Mouse (Mus musculus): Measurements from ENCODE around the gene Farp1. TPM values are rescaled to one million over a fixed set of nuclear protein-coding genes. Genes with fewer than 3 reads are reported as not detected.
A peak's percentile ranks its signal among the peaks of the same experiment; 100 is the strongest.

Gene Farp1
- total RNA-seq, 2 experiments from 2014 or later, result 21.1 to 32.3 TPM

DNA sequence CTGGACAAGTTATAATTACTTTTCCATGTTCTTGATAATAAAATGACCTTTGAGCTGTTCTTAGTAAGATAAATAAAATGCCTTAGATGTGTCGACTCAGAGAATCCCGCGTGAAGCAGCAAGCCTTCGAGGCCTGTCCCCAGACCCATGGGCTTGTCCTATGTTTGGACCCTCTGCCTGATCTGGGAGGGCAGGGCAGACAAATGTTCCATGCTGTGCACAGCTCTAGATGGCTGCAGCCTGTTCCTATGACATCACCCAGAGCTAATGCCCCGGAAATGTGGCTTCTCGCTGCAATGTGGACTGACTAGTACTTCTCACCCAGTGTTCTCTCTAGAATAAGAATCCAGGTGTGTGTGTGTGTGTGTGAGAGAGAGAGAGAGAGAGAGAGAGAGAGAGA, 229.5 kb downstream of the Farp1 start:
- no peak for DNase-seq

DNA sequence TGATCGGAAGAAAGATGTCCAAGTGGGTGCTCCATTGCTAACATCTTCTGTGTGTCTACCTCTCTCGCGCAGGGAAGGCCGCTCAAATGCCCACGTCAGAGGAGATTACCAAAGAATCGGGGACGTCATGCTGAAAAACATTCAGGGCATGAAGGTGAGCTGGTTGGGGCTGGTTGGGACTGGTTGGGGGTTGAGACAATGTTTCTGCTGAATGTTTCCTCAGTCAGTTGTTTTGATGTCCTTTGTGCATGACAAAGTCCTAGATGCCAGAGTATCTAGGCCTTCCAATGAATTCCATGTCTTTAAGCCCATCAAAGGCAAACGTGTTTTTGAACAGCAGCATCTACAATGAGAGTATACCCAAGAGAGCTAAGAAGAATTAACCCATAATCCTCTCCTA, 232.8 kb downstream of the Farp1 start:
- DNase-seq, result no peak

DNA sequence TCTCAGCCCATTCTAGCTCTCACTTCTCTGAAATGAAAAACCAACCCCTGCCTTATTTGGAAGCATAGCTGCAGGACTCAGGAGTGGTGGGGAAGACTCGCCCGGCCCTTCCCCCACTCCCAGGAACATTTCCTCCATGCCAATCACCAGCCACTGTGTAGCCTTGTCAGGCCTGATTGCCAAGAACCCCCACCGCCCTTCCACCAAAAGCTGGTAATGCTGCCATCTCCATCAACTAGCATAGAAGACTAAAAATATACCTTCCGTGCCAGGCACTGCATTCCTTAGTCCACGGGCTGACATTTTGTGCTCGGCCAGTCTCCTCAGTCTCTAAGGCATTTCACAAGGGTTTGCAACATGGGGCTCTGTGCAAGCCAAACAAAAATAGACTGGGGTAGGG, 235.5 kb downstream of the Farp1 start:
- no peak for DNase-seq

DNA sequence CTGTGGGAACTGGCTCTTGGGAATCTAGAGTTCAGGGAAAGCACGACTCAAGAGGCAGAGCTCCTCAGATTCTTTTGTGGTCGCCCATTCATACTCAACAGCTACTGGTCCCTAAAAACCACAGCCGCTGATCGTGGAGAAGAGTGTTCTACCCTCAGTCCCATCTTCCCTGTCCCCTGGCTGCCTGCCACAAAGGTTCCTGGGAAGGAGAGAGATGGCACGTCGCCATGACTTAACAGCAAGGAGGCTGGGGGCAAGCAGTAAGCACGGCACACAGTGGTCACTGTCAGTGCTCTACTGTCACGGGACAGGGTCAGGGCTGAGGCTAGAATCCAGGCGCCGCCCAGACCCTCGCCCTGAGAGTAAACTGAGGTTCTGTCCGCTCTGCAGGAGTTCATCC, 240.0 kb downstream of the Farp1 start:
- DNase-seq, result no peak

DNA sequence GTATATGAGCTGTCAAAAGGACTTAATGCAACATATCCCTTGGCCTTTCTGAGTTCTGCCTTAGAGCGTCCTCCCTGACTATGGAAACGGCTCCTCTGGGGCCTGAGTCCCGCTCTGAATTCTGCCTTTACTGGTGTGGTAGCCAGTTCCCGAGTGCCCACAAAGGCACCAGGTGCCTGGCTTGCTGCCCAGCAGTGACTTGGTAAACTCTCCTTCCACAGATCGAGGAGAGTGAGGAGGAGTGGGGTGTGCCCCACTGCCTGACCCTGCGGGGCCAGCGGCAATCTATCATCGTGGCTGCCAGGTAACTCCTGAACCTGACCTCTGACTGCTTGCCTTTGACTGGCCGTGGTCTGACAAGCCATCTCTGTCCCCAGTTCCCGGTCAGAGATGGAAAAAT, 241.0 kb downstream of the Farp1 start:
- no peak for DNase-seq

DNA sequence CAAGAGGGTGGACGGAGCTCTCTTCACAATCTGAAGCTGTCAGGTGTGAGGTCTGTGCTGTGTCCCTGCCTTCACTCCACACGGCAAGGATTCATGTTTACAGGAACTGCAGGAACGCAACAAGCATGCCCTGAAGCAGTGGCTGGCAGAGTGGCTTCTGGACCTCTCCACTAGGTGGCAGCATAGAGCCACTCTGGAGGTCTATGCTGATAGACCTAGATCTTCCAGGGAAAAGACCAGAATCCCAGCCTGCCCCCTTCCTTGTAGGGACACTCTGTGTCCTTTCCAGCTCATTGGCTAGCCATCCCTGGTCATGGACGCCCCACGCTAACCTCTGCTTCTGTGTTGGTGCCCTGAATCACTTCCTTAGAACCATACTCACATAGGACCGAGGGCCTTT, 244.1 kb downstream of the Farp1 start:
- peak; percentile 94 for DNase-seq

DNA sequence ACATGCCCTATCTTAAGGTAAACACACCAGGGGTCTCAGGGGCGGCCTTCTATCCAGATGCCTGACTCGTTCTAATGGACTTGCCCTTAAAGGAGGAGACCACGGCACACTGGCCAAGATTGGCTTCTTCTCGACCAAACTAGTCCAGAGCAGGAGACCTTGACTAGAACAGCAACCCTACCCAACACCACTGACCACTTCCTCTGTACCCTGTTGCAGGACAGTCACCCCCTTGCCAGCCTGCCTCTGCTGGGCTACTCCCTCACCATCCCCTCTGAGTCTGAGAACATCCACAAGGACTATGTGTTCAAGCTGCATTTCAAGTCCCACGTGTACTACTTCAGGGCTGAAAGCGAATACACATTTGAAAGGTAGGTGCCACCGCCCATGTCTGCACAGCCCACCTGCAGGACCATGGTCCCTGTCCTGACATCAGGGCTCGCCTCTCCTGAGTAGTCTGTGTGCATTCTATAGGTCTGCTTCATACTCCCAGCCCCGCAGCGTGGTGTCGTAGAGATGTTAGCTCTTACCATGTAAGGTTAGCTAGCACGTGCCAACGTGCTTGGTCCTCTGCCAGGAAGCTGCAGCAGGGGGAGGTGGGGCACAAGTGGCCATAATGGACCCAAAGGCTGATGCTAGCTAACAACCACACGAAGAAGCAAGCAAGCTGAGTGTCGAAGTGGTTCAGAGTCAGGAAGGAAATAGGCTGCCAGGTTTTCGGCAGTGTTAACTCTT, 245.8 kb downstream of the Farp1 start:
- peak; percentile 69 for DNase-seq

DNA sequence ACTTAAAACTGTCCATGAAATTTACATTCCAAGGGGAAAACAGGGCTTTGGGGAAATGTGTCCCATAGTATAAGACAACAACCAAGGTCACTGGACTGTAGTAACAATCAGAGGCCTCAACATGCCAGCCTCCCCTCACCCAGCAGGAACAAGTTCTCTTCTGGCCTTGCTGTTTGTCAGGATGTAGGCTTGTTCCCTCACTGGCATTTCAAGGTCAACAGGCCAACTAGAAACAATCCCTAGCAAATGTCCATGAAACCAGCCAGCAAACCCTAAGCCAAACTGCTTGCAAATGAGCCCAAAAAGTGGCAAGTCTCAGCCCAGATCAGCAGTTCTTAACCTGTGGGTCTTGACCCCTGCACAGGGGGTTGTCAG, 246.3 kb downstream of the Farp1 start:
- peak; percentile 41 for DNase-seq

DNA sequence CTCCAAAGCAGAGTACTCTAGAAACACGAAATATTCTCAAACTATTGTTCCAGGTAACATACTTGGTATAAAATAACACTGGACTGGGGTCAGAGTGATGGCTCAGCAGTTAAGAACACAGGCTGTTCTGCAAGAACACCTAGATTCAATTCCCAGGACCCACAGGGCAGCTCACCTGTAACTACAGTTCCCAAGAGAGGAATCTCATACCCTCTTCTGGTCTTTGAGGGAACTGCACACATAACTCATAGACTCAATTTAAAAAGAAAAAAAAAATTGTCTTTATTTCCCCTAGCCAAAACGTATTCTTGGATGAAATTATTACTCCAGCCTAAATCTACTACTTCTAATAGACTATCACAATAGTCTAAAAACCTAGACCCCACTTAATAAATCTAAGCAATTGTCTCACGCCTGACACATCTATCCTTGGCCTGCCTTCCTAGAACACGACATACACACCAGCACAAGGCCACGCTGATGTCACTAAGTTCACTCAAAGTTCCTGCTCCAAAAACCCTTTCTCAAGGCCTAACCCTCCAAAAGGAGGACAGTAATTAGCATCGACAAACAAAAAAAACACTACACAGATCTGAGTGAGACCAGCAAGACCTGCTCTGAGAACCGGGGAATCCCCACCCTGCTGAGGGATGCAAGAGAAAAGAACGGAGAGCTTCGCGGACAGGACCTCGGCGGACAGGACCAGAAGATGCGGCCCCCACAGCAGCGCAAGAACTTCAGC, 250.6 kb downstream of the Farp1 start:
- DNase-seq, result peak; percentile 49

DNA sequence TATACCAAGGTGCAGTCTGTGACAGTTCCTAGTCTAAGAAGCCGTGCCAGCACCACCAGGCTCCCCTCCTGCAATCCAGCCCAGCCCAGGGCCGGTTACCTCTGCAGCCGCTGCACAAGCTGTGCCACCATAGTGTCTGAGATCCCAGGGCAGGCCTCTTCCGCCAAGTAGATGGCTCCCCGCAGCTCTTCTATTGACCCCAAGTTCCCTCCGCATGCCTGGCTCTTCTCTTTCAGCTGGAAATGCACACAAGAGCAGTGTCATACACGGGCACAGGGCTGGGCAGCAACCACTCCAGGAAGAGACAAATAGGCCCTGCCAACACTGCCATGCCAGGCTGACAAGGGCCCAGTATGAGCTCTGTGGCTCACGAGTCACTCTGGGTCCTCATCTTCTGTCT, 256.9 kb downstream of the Farp1 start:
- DNase-seq, result no peak

DNA sequence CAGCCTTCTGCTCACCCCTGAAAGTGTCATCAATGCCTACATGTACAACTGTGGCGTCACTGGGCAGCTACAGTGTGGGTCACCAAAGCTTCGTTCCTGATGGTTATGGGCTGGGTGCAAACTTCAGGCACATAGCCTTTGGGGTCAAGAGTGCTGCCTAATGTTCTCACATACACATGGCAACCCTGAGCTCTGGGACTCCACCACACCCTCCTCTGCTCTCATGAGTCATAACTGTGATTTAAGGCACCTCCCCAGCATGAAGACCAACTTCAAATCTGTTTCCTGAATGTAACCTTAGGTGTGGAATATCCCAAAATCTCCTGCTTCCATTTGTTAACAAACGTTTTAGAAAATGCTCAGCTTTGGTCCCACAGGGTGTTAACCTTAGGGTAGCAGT, 257.4 kb downstream of the Farp1 start:
- DNase-seq, result no peak

DNA sequence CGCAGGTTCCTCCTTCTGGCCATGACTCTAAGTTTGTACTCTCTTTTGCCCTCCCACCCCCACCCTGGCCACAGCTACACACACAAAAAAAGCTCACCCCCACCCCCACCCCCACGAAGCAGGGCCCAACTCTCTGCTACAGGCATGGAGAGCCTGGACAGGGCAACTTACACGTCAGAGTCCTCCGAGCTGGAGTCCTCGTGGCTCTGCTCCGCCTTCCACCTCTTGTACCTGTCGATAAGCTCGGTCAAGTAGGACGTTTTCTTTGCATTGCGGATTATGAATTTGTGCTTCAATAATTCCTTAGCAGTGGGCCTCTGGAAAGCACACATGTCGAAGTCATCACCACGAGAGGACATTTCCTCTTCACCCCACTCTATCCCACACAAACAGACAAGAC, 259.5 kb downstream of the Farp1 start:
- no peak for DNase-seq

DNA sequence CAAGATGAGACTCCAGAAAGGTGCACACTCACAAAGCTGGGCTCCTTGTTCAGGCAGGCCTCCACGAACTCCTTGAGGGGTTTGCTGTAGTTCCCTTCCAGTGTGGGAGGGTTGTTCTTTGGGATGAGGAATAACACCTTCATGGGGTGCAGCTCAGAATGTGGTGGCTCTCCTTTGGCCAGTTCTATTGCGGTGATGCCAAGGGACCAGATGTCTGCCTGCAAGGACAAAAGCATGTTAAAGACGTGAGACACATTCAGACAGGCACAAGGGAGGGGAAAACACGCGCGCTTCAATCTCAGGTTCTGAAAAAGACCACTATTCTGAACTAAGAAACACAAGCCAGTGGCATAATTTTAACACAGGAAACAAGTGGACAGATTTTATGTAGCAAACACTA, 262.1 kb downstream of the Farp1 start:
- no peak for DNase-seq

DNA sequence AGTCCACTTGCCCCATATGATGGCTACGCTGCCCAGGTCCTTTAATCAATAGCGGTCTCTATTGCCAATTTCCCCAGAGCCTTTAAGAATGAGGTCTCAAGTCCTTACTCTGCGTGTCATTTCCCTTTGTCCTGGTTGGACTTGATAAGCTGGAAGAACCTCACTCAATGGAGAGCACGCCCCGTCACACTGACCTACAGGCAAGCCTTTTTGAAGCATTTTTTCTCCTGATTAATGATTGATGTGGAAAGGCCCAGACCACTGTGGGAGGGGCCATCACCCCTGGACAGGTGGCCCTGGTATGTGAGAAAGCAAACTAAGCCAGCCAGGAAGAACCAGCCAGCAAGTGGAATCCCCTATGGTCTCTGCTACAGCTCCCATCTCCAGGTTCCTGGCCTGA, 263.5 kb downstream of the Farp1 start:
- no peak for DNase-seq

DNA sequence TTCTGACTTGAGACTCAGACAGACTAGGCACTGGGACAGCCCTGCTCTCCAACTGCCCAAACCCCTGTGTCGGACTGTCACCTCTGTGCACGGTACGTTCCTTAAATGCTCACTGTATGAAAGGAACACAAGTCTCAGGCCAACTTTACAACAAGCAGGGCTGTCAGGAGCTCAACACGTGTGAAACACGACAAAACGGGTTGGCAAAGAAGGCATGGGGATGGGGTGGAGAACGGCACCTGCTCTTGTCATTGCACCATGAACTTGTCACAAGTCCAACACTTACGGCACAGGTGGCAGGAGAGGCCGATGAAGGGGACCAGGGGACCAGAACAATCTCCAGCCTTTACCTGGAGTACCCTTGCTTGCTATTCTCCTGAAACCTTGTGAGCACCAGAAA, 264.1 kb downstream of the Farp1 start:
- DNase-seq, result no peak

DNA sequence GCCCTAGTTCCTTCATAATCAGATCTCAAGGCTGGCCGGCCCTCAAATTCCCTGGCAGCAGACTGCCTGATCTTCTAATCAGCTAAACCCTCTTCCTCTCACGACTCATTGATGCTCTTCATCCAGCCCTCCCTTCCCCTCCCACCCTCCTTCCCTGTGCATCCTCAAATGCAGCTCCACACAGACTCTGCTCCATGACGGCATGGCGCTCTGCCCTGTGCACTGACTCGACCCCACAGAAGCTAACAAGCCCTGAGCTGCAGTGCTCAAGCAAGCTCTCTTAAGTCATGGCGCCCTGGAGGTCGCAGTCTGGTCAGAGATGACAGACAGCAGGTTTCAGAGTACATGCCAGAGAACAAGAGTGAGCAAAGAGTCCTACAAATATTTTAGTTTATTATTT, 269.5 kb downstream of the Farp1 start:
- no peak for DNase-seq

DNA sequence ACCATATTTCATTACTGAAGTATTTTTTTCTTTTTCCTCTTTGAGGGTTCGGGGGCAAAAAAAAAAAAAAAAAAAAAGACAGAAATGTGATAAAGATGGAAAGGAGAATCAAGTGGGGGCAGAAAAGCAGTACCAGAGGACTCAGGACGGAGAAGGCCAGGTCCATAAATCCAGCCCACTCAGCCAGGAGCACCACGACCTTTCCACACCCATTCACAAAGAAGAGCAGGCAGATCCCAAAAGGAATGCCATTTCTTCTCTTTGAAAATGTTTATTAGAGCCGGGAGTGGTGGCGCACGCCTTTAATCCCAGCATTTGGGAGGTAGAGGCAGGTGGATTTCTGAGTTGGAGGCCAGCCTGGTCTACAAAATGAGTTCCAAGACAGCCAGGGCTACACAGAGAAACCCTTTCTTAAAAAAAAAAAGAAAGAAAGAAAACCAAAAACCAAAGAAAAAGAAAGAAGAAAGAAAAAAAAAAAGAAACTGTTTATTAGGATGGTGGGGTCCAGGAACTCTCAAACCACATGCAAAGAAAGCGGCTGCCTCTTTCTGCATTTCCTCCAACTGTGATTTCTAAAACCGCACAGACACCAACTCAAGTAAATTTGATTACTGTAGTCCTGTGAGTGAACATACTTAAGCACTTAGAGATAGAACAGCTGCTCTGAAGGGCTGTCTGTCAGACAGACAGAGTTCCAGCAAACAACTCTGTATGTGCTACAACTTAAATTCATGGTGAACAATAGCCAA, 270.5 kb downstream of the Farp1 start:
- DNase-seq, result no peak

DNA sequence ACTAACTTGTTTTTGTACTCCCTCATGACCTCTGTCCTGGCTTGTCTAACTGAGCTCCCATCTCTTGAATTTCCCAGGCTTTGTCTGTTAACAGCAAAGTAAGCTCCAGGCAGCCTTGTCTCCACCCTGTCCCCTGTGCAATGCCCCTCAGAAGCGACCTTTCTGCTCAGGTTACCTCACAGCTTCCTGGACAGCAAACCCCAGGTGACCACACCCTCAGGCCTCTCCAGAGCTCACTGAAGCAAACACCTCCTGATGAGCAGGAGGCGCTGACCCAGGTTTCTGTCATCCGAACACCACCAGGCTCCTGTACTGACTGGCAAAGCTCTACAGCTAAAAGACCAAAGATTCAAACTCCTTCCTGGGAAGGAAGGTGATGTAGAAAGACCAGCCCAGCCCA, 274.9 kb downstream of the Farp1 start:
- DNase-seq, result no peak

DNA sequence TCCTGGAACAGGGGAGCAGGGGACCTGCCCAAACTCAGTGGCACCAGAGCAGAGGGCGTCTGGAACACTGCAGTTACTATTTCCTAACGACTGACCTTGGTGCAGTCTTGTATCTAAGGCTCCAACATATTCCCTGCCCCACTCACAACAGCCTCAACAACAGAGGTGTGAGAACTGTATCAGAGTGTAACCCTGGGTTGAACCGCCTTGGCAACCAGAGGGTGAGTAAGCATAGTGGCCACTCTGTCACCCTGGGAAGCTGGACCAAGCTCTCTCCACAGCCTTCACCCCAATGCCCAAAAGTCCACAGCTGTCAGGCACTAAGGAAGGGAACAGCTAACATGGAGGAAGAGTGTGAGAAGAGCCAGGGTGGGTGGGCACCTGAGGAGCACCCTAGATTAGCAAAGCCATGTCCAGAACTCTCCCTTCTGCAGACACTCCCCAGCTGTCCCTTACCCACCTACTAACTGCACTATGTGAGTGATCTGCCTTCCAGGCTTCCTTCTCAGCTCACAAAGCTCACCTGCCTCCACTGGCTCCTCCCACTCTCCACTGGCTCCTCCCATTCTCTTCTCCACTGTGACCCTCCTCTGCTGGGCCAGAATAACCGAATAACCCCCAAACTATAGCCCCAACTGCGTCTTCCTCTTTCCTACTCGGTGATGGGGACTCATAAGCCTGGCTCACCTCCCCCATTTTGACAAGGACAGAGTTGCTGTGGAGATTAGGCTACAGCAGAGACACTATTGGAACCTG, 275.5 kb downstream of the Farp1 start:
- DNase-seq, result no peak

DNA sequence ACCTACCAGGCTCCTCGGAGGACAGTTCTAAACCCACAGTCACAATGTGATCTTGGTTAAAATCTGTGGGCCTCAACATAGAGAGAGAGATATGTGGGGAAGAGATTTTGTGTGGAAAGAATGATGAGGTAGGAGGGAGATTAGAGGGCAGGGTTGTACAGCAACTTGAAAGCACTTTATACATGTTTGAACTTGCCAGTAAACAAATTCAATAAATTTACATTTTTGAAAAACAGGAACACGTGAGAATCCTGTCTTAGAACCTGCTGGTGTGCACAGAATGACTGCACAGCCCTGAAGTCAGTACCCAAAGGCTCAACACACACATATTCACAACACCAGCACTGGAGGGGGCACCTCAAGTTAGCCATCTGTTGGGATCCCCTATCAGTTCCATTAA, 276.1 kb downstream of the Farp1 start:
- no peak for DNase-seq

DNA sequence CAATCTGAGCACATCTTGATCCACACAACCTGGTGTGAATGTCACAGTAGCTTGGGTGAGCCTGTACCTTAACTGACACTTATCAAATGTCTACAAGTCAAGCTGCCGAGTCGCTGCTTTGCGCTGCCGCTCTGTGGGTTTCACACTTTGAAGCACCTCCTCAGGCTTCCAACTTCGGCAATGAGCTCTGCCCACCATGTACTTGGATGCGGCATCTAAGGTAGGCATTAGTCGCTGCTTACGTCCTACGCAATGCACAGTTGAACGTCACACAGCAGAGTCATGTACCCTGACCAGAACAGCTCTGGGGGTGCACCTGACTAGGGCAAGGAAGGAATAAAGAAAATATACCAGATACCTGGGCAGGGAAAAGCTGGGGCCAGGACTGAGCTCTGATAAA, 278.3 kb downstream of the Farp1 start:
- DNase-seq, result no peak

DNA sequence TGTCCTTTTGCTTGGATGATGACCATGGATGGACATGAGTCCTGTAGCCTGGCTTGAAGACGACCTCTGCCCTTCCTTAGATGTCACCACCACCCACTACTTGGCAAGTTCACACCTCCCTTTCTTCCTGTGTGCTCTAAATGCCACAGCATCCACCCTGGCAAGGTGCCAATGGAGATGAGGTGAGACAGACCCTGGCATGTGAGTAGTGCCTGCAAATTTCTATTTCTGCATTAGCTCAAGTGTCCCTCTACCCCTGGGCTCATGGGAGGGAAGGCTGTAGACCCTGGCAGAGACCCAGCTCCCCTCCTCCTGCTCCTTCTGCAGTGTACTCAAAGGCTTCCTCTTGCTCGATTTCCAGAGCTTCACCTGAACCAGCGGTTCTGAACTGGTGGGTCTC, 279.9 kb downstream of the Farp1 start:
- DNase-seq, result no peak

DNA sequence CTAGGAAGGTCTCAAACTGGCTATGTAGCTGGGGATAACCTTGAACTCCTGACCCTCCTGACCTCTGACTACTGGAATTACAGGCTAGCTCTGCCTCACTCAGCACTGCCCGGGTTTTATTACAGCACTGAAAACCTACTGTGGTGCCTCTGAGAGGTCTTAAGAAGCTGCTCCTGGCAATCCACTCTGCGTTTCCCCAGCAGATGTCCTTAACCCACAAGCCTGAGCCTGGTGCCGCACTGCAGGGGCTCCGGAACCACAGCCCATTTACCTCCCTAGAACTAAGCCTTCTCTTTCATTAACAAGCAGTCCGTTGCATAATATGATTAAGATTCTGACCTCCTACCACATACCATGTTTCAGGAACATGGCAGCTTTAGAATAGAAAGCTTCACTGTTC, 281.1 kb downstream of the Farp1 start:
- no peak for DNase-seq
